Mouse (Mus musculus): ENCODE results near the gene Shh. TPM values are rescaled to one million over a fixed set of nuclear protein-coding genes. Genes with fewer than 3 reads are reported as not detected.

The Shh gene
- not detected for polyA plus RNA-seq (2017; shearing (Covaris generic))

DNA sequence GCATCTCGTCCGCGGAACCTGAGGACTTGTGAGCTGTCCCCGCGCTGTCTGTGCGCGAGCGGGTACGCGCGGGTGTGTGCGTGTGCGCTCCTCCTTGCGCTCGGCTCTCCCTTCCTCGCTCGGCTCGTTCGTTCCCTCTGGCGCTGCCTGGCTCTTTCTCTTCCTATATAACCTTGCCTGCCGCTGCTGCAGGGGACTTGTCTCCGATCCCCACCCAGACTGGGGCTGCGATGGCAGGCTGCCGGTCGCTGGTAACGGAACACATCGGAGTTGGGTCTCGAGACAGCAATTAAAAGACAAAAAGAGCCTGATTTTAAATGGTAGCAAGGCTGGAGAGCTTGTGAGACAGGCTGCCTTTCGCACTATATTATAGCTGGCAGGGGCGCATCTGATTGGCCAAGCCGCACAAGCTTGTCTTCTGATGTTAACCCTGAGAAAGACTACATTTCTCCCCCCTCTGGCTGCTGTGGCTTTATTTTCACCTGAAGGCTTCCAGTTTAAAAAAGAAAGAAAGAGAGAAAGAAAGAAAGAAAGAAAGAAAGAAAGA, at the start of gene Shh:
TSS of gene Shh (minus strand) at position 497 of the 547 bp plus-strand sequence.

Other genes with a start within 250 kb of the Shh start
- 0.24 TPM for gene Cnpy1, start 221.4 kb downstream of the Shh start, polyA plus RNA-seq (2017; shearing (Covaris generic))
- gene Rbm33, start 150.1 kb downstream of the Shh start, polyA plus RNA-seq (2017; shearing (Covaris generic)), result 91.7 TPM